Mouse (Mus musculus) R1 (cell line): Measurements from ENCODE around the gene Esp4.
"Not testable (repeated sequence)": the region's sequence is repeated elsewhere in the genome, so short reads cannot be mapped to it uniquely, and the experiment has no call there.

Source experiments
- DNase-seq: peaks from one replicate; pipeline ENCODE4 v3.0.0-alpha.2; 2018; ENCODE audit warnings: low read depth, low spot score

Esp4 gene

GRCm38 (mm10) chr17:40598294-40598693, at the start of gene Esp4:
Gene Esp4 (plus strand): TSS chr17:40598594.
- no peak for DNase-seq

GRCm38 (mm10) chr17:40553470-40553869, 44.9 kb upstream of the Esp4 start:
- DNase-seq: no peak

- no peak for DNase-seq
These were observed 37.2 kb upstream of the Esp4 start, which contains the start of gene Esp6 for GRCm38 (mm10) chr17:40561207-40561606. Gene Esp6 (plus strand): TSS chr17:40561507.

- peak; percentile 88 for DNase-seq
These were observed 14.5 kb upstream of the Esp4 start for GRCm38 (mm10) chr17:40583906-40584305.

- no peak for DNase-seq
These were observed 7.1 kb upstream of the Esp4 start for GRCm38 (mm10) chr17:40591297-40591696.

- DNase-seq: not testable (repeated sequence)
These were observed 33.4 kb downstream of the Esp4 start, which contains the start of gene Esp3 for GRCm38 (mm10) chr17:40631775-40632174. Gene Esp3 (plus strand): TSS chr17:40632075.
